Mouse (Mus musculus) megakaryocyte, embryonic 14.5 days (primary cell): ENCODE data around the gene Arhgap24.

ENCODE experiments used
- FLI1 ChIP-seq: IDR thresholded peaks from 2 replicates; pipeline ENCODE4 v1.6.1; 2012; ENCODE audit warnings: low read length, inconsistent platforms, mixed read lengths
- GATA1 ChIP-seq: IDR thresholded peaks from 3 replicates; pipeline ENCODE4 v1.6.1; 2012; ENCODE audit warnings: mixed read lengths, low read length, inconsistent platforms, borderline replicate concordance

GRCm38 (mm10) chr5:102492152-102492551 lies 11.0 kb downstream of the Arhgap24 start:
- no peak for TF ChIP-seq FLI1
- TF ChIP-seq GATA1 = no peak
